Comparison of ENCODE assay signal across 8 mouse cellular contexts in the genomic region with DNA sequence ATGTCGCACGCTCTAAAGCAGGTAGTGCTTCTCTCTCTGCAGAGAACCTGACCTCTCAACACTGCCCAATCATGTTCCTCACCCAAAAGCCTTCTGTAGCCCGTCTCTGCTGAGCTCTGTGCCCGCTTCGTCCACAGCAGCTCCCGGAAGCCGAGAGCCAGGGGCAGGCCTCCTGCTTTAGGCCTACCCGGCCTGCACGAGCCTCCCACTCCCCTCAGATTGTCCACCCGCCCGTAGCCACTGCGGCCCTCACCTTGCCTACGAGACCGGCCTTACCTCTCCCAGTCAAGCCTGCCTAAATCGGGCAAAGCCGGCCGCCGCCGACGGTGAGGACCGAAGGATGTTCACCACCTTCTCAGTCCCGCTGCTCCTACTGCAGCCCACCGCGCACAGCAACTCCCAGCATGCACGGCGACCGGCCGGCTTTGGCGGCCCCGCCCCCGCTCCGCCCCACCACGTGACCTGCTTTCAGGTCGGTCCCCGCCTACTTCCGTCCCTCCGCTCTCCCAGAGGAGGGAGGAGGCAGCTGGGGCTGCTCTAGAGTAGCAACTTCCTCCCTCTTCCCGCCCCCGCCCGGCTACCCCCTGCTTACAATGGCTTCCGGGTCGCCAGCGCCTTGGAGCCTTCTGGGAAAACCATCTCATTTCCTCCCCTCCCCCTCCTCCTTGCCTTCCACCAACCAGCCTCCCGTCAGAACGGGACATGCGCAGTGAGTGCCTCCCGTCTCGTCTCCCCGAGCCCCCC. TPM values are rescaled to one million over a fixed set of nuclear protein-coding genes. Genes with fewer than 3 reads are reported as not detected.
DNase-seq lines count a peak whose midpoint lies in the region; ATAC-seq and TF ChIP-seq lines count a peak whose summit lies in the region.

Gene Mbd5, plus strand, starts transcription at position 668 of the 744 bp plus-strand sequence.

- peak; percentile 98 for DNase-seq in ES-E14 (ENCODE audit: low read depth, low spot score)
- peak; percentile 99 for DNase-seq in cerebellum, adult 11-12 months
- DNase-seq in heart, postnatal 25 days (ENCODE audit: low spot score): peak; percentile 98
- peak; percentile 98 to 99 for DNase-seq in layer of hippocampus, adult 18-20 months (ENCODE audit: low spot score in 2 of 2)
- peak; percentile 97 for DNase-seq in lung, adult 2 months
- peak; percentile 99 for DNase-seq in thymus, adult 18-20 months

- intact Hi-C loops in heart, postnatal 25 days (cut with DNase I): no loop called here

- peak within 1 kb of the TSS; percentile 96 to 98 for H3K4me3 ChIP-seq in ES-E14 (ENCODE audit: insufficient read depth in 1 of 2, low read depth in 1 of 2, low read length in 2 of 2, poor library complexity in 1 of 2, severe bottlenecking in 1 of 2)
- peak within 1 kb of the TSS; percentile 93 for H3K4me3 ChIP-seq in forebrain, embryonic 15.5 days
- peak within 1 kb of the TSS; percentile 96 for H3K4me3 ChIP-seq in lung, adult 2 months (replicated peaks; ENCODE audit: extremely low read depth, low read depth, low read length)

- peak within 1 kb of the TSS; percentile 97 for H3K9ac ChIP-seq in ES-E14 (ENCODE audit: insufficient read depth, low read depth, low read length, poor library complexity, severe bottlenecking)
- peak within 1 kb of the TSS; percentile 87 for H3K9ac ChIP-seq in forebrain, embryonic 15.5 days (replicated peaks)

- in situ Hi-C loops in ES-E14 (cut with MboI; ENCODE audit: low sequenced_read_pairs in 2 of 2, unreplicated experiment in 2 of 2): no loop called here

- H3K27me3 ChIP-seq in forebrain, embryonic 15.5 days: no peaks in the 10 kb centered on the region

- peaks cover 0 to 3% of the 10 kb centered on the region in 2 experiments; a peak in 1 of 4 replicates for H3K4me1 ChIP-seq in ES-E14 (ENCODE audit: control insufficient read depth in 2 of 2, insufficient read depth in 2 of 2, low read length in 2 of 2, poor library complexity in 1 of 2)
- H3K4me1 ChIP-seq in forebrain, embryonic 15.5 days: peaks cover 20% of the 10 kb centered on the region
- peaks cover 2% of the 10 kb centered on the region; the same call in 1 of the 2 replicates for H3K4me1 ChIP-seq in lung, adult 2 months (ENCODE audit: control insufficient read depth, insufficient read depth, low read length)

- no peaks in the 10 kb centered on the region for H3K36me3 ChIP-seq in ES-E14 (ENCODE audit: control insufficient read depth, insufficient read depth, low read length, poor library complexity, severe bottlenecking)
- H3K36me3 ChIP-seq in forebrain, embryonic 15.5 days: no peaks in the 10 kb centered on the region

- WGBS in forebrain, embryonic 15.5 days: 0% methylated on average over 40 of the region's 49 CpGs
- WGBS in lung, adult 2 months: under 1% methylated on average over 46 of the region's 49 CpGs

- no peaks in the 10 kb centered on the region for H3K9me3 ChIP-seq in ES-E14 (ENCODE audit: control insufficient read depth, insufficient read depth, low read depth, low read length)
- no peaks in the 10 kb centered on the region for H3K9me3 ChIP-seq in forebrain, embryonic 15.5 days

- TF ChIP-seq POLR2A in lung, adult 2 months (IDR thresholded peaks at IDR 0.05; ENCODE audit: borderline replicate concordance, extremely low read depth, low read depth, low read length): peak; percentile 92

- no peak for TF ChIP-seq CTCF in lung, adult 2 months (IDR thresholded peaks at IDR 0.05; ENCODE audit: insufficient read depth, low read length)

- H3K27ac ChIP-seq in ES-E14 (ENCODE audit: insufficient read depth, low read depth, low read length, poor library complexity, severe bottlenecking): peak within 1 kb of the TSS; percentile 70
- H3K27ac ChIP-seq in forebrain, embryonic 15.5 days (replicated peaks): peak within 1 kb of the TSS; percentile 98

- ATAC-seq in forebrain, embryonic 15.5 days (replicated peaks): peak; percentile 99
- peak; percentile 95 for ATAC-seq in neutrophil, adult 5-6 weeks (ENCODE audit: extremely low read depth, insufficient number of reproducible peaks, low FRiP score, poor library complexity, severe bottlenecking)

- peak within 1 kb of the TSS; percentile 69 for H3K4me2 ChIP-seq in forebrain, embryonic 15.5 days (replicated peaks)

TF ChIP-seq in ES-E14, 5 proteins besides CTCF, POLR2A, EP300 and RAD21:
- TF ChIP-seq ZNF384 (IDR thresholded peaks at IDR 0.05; ENCODE audit: low read depth, low read length) (no peak), ZC3H11A (IDR thresholded peaks at IDR 0.05; ENCODE audit: borderline replicate concordance, low read depth, low read length) (no peak), CHD2 (IDR thresholded peaks at IDR 0.05; ENCODE audit: low read depth, low read length) (peak; percentile 55; the same call in 1 of the 2 replicates), HCFC1 (IDR thresholded peaks at IDR 0.05; ENCODE audit: borderline replicate concordance, insufficient read depth, low read length) (peak; percentile 69; the same call in 1 of the 2 replicates), MAFK (IDR thresholded peaks at IDR 0.05; ENCODE audit: insufficient read depth, low read depth, low read length) (no peak)
TF ChIP-seq in ES-E14: peak in this region for 2.

RNA-seq across cellular contexts. Expression of gene Mbd5, which starts in this region (rescaled TPM):
- 12.0 and 12.3 TPM in 2 replicates for total RNA-seq in ES-E14 (2012; rRNA removed)
- polyA plus RNA-seq in forebrain, embryonic 15.5 days (2015; fragmentation: Nextera tagmentation; extraction: Ambion mirVana): 33.9 and 36.3 TPM in 2 replicates
- 10 to 100 TPM; 32.1 to 33.1 TPM for total RNA-seq in heart, postnatal 25 days (2021)
- 100 to 1,000 TPM; 118 to 124 TPM for total RNA-seq in layer of hippocampus, adult 18-20 months (2021)
- polyA plus RNA-seq in lung, adult 2 months (2012; rRNA removed): 4.9 and 8.7 TPM in 2 replicates
- 43.6 and 51.8 TPM in 2 replicates for total RNA-seq in neutrophil, adult 5-6 weeks (2017)

Comparison
In these comparisons a context has a peak if more than half of its experiments do, and no peak if none do; other contexts are left out.
1. Peak in every context shown above with its lines: DNase-seq, ATAC-seq, H3K4me3 ChIP-seq and H3K27ac ChIP-seq.